Mouse (Mus musculus) embryonic fibroblast, embryonic 13.5 days (primary cell): ENCODE data around the gene Il1rl2.

ENCODE experiments used
- CTCF ChIP-seq: IDR thresholded peaks from 2 replicates; pipeline ENCODE4 v1.5.1; 2011; ENCODE audit warnings: mild to moderate bottlenecking, control low read depth, low read length, moderate library complexity, borderline replicate concordance; ENCODE audit not compliant: insufficient read depth
- POLR2A ChIP-seq: IDR thresholded peaks from 2 replicates; pipeline ENCODE4 v1.6.1; 2011; ENCODE audit warnings: low read depth, mild to moderate bottlenecking, control low read depth, low read length, moderate library complexity

DNA sequence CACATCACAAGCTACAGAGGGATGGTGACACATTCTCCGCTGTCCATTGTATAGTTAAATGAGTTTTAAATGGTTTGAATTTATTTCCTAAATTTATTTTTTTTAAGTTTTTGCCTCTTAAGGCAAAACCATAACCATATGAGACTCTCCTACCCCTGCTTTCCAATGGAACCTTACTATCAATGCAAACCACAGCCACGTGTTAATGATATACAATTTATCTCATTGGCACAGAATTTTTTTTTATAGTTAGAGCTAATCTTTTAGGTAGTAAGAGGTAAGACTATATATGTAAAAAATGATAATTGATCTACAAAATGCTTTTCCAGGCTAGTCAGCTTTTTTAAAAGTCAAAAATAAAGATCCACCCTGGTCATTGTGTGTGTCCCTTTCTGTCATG is 26.4 kb upstream of the Il1rl2 start:
- TF ChIP-seq POLR2A, result no peak
- no peak for TF ChIP-seq CTCF
